Mouse (Mus musculus) olfactory bulb, adult 2 months (tissue): ENCODE results near the gene Nxf1.

ENCODE experiments used
- CTCF ChIP-seq: fragments of 200-500 bp; IDR thresholded peaks from 2 replicates; pipeline ENCODE4 v1.5.1; 2012; ENCODE audit warnings: low read depth, mild to moderate bottlenecking, low read length, moderate library complexity; ENCODE audit not compliant: insufficient read depth
- POLR2A ChIP-seq: fragments of 200-500 bp; IDR thresholded peaks from 2 replicates; pipeline ENCODE4 v1.6.1; 2012; ENCODE audit warnings: mild to moderate bottlenecking, low read depth, low read length, moderate library complexity; ENCODE audit not compliant: insufficient read depth

GRCm38 (mm10) chr19:8772996-8773395 lies 16.1 kb downstream of the Nxf1 start:
- no peak for TF ChIP-seq CTCF
- TF ChIP-seq POLR2A: no peak
